Mouse (Mus musculus) heart, embryonic 14.5 days (tissue): ENCODE measurements around the gene Dst. TPM values are rescaled to one million over a fixed set of nuclear protein-coding genes. Genes with fewer than 3 reads are reported as not detected.

Source experiments
- microRNA-seq: library from miRNA; unstranded; fragments of <30 nt; microRNA quantifications from one replicate; pipeline ENCODE4, GENCODE M21; 2016
- polyA plus RNA-seq: library from polyadenylated mRNA; unstranded; fragments of >200 nt; fragmentation: Nextera tagmentation; extraction: Ambion mirVana; gene quantifications from 2 replicates; pipeline ENCODE4 v1.2.1, GENCODE M21; 2014

Dst gene
- polyA plus RNA-seq, 1 experiment from 2014 or later: 38.6 TPM

Small RNAs within 50 kb of the gene (microRNA-seq; reads per million reads assigned to microRNA genes)
- gene Mir6896: 0.84 reads per million

Other genes with a start within 250 kb of the Dst start
- 15.6 and 16.5 TPM in 2 replicates for gene Prim2, start 238.4 kb upstream of the Dst start, polyA plus RNA-seq
- gene Rab23, start 188.3 kb upstream of the Dst start, polyA plus RNA-seq: 11.0 and 13.5 TPM in 2 replicates
- 85.3 and 91.7 TPM in 2 replicates for gene Bag2, start 150.4 kb upstream of the Dst start, polyA plus RNA-seq
- gene Zfp451, start 93.6 kb upstream of the Dst start, polyA plus RNA-seq: 18.3 and 18.7 TPM in 2 replicates
- 4.7 and 6.0 TPM in 2 replicates for gene Bend6, start 409 bp upstream of the Dst start, polyA plus RNA-seq